Mouse (Mus musculus): Measurements from ENCODE around the gene Cd34. TPM values are rescaled to one million over a fixed set of nuclear protein-coding genes. Genes with fewer than 3 reads are reported as not detected.

The Cd34 gene
- polyA plus RNA-seq, 1 experiment from 2014 or later = 70.6 TPM

Other genes with a start within 250 kb of the Cd34 start
- 1.9 and 2.2 TPM in 2 replicates for gene Cd46, start 153.4 kb downstream of the Cd34 start, polyA plus RNA-seq (2014; fragmentation: Nextera tagmentation; extraction: Ambion mirVana)
- gene Cr1l, start 192.8 kb downstream of the Cd34 start, polyA plus RNA-seq (2014; fragmentation: Nextera tagmentation; extraction: Ambion mirVana) = 71.6 and 78.2 TPM in 2 replicates
- 0.07 and 0.91 TPM in 2 replicates for gene Cr2, start 237.9 kb downstream of the Cd34 start, polyA plus RNA-seq (2014; fragmentation: Nextera tagmentation; extraction: Ambion mirVana)